Mouse (Mus musculus): ENCODE measurements at regions not wholly inside any gene's neighbourhood (a gene's known extent, or its start where the extent isn't known, plus 50 kb on each side); places are given as distances from the start of the nearest gene placed in this dataset.

GRCm38 (mm10) chr3:37819503-37819902 lies 95.2 kb upstream of the Gm5148 start:
- TF ChIP-seq CTCF (IDR thresholded peaks at IDR 0.05; ENCODE audit: low read depth, low read length) (no peak), POLR2A (IDR thresholded peaks at IDR 0.05; ENCODE audit: extremely low read depth, insufficient read depth, low read length) (no peak)
